Mouse (Mus musculus) midbrain, embryonic 12.5 days (tissue): ENCODE data around the gene Gtsf1. TPM values are rescaled to one million over a fixed set of nuclear protein-coding genes. Genes with fewer than 3 reads are reported as not detected.
"Not testable (repeated sequence)": the region's sequence is repeated elsewhere in the genome, so short reads cannot be mapped to it uniquely, and the experiment has no call there.

Source experiments
- ATAC-seq: fragments of 200-750 bp; cut with Nextera tagmentation; 2 replicates; pipeline ENCODE4 v1.8.0; 2017; ENCODE audit warnings: low read depth, moderate TSS enrichment, moderate library complexity; ENCODE audit not compliant: low FRiP score
- H3K27ac ChIP-seq: fragments of 300-500 bp; sonication (generic); replicated peaks from 2 replicates; pipeline ENCODE4 v1.5.1; 2016; ENCODE audit warnings: mild to moderate bottlenecking
- H3K27me3 ChIP-seq: fragments of 300-500 bp; sonication (generic); 2 replicates; pipeline ENCODE4 v1.6.1; 2016; ENCODE audit warnings: mild to moderate bottlenecking
- H3K36me3 ChIP-seq: fragments of 300-500 bp; sonication (generic); 2 replicates; pipeline ENCODE4 v1.6.1; 2016
- H3K4me1 ChIP-seq: fragments of 300-500 bp; sonication (generic); 2 replicates; pipeline ENCODE4 v1.6.1; 2016
- H3K4me2 ChIP-seq: fragments of 300-500 bp; sonication (generic); replicated peaks from 2 replicates; pipeline ENCODE4 v1.6.1; 2016; ENCODE audit warnings: mild to moderate bottlenecking, moderate library complexity
- H3K4me3 ChIP-seq: fragments of 300-500 bp; sonication (generic); 2 replicates; pipeline ENCODE4 v1.5.1; 2016; ENCODE audit warnings: mild to moderate bottlenecking
- H3K9ac ChIP-seq: fragments of 300-500 bp; sonication (generic); replicated peaks from 2 replicates; pipeline ENCODE4 v1.6.1; 2016; ENCODE audit warnings: mild to moderate bottlenecking, moderate library complexity
- H3K9me3 ChIP-seq: fragments of 300-500 bp; sonication (generic); 2 replicates; pipeline ENCODE4 v1.6.1; 2016; ENCODE audit warnings: mild to moderate bottlenecking
- WGBS: fragments of 180-500 bp; shearing (Covaris S2); methylation state at CpG from one replicate; pipeline ENCODE4 v1.1.7; 2016; 5-methylcytosine and 5-hydroxymethylcytosine counted together
- polyA plus RNA-seq: library from polyadenylated mRNA; unstranded; fragments of >200 nt; fragmentation: Nextera tagmentation; extraction: Ambion mirVana; gene quantifications from 2 replicates; pipeline ENCODE4 v1.2.1, GENCODE M21; 2016

The Gtsf1 gene
- polyA plus RNA-seq, 1 experiment from 2014 or later = not detected

- no peak for ATAC-seq
- Histone ChIP-seq H3K27me3 (no peaks in the 10 kb centered on the region), H3K9ac (no peak overlapping the region), H3K27ac (0 out of 2 replicates have a peak overlapping the region, but pooled peaks have one; percentile 8), H3K4me1 (0 out of 2 replicates have a peak, but pooled peaks cover 3% of the 10 kb centered on the region), H3K36me3 (no peaks in the 10 kb centered on the region), H3K9me3 (no peaks in the 10 kb centered on the region), H3K4me3 (no peak overlapping the region), H3K4me2 (no peak overlapping the region)
- 31% methylated on average over 2 of the region's 2 CpGs for WGBS
Observed at GRCm38 (mm10) chr15:103427017-103427416, 3.3 kb downstream of the Gtsf1 start.

- not testable (repeated sequence) for H3K27ac ChIP-seq, H3K4me1 ChIP-seq, H3K36me3 ChIP-seq, H3K27me3 ChIP-seq, H3K9me3 ChIP-seq, H3K4me3 ChIP-seq, ATAC-seq, H3K9ac ChIP-seq, H3K4me2 ChIP-seq
- WGBS = 90% methylated on average over 2 of the region's 3 CpGs
Observed at GRCm38 (mm10) chr15:103405586-103405985, 24.7 kb downstream of the Gtsf1 start.

GRCm38 (mm10) chr15:103401361-103401760 lies 28.9 kb downstream of the Gtsf1 start:
- Histone ChIP-seq H3K4me1 (no peaks in the 10 kb centered on the region), H3K4me3 (no peak overlapping the region), H3K4me2 (no peak overlapping the region), H3K9ac (no peak overlapping the region), H3K27ac (no peak overlapping the region), H3K9me3 (no peaks in the 10 kb centered on the region), H3K27me3 (no peaks in the 10 kb centered on the region), H3K36me3 (no peaks in the 10 kb centered on the region)
- 92% methylated on average over 5 of the region's 5 CpGs for WGBS
- no peak for ATAC-seq

GRCm38 (mm10) chr15:103393577-103393976 lies 36.7 kb downstream of the Gtsf1 start:
- ATAC-seq = no peak
- Histone ChIP-seq H3K27me3 (no peaks in the 10 kb centered on the region), H3K4me1 (no peaks in the 10 kb centered on the region), H3K4me2 (no peak overlapping the region), H3K36me3 (no peaks in the 10 kb centered on the region), H3K9ac (no peak overlapping the region), H3K27ac (no peak overlapping the region), H3K4me3 (no peak overlapping the region), H3K9me3 (no peaks in the 10 kb centered on the region)

GRCm38 (mm10) chr15:103388556-103389145 lies 41.6 kb downstream of the Gtsf1 start:
- no peaks in the 10 kb centered on the region for H3K36me3 ChIP-seq
- WGBS = 65% methylated on average over 4 of the region's 4 CpGs
- no peak overlapping the region for H3K27ac ChIP-seq
- H3K9me3 ChIP-seq = no peaks in the 10 kb centered on the region
- no peaks in the 10 kb centered on the region for H3K27me3 ChIP-seq
- no peaks in the 10 kb centered on the region for H3K4me1 ChIP-seq
- H3K4me3 ChIP-seq = no peak overlapping the region
- H3K9ac ChIP-seq = no peak overlapping the region
- ATAC-seq = no peak
- H3K4me2 ChIP-seq = no peak overlapping the region

- 75% methylated on average over 7 of the region's 7 CpGs for WGBS
- Histone ChIP-seq H3K4me1 (no peaks in the 10 kb centered on the region), H3K27me3 (no peaks in the 10 kb centered on the region), H3K4me3 (no peak overlapping the region), H3K9ac (no peak overlapping the region), H3K27ac (no peak overlapping the region), H3K9me3 (no peaks in the 10 kb centered on the region), H3K4me2 (no peak overlapping the region), H3K36me3 (no peaks in the 10 kb centered on the region)
- no peak for ATAC-seq
Observed at GRCm38 (mm10) chr15:103383771-103384488, 46.3 kb downstream of the Gtsf1 start.

- Histone ChIP-seq H3K27me3 (no peaks in the 10 kb centered on the region), H3K9me3 (no peaks in the 10 kb centered on the region), H3K9ac (no peak overlapping the region), H3K27ac (no peak overlapping the region), H3K4me3 (no peak overlapping the region), H3K4me2 (no peak overlapping the region), H3K36me3 (no peaks in the 10 kb centered on the region), H3K4me1 (no peaks in the 10 kb centered on the region; the same call in 1 of the 2 replicates)
- ATAC-seq = no peak
- 45% methylated on average over 5 of the region's 5 CpGs for WGBS
Observed at GRCm38 (mm10) chr15:103382795-103383406, 47.4 kb downstream of the Gtsf1 start.

GRCm38 (mm10) chr15:103382075-103382474 lies 48.2 kb downstream of the Gtsf1 start:
- H3K36me3 ChIP-seq = no peaks in the 10 kb centered on the region
- H3K4me1 ChIP-seq = no peaks in the 10 kb centered on the region; the same call in 1 of the 2 replicates
- no peak overlapping the region for H3K27ac ChIP-seq
- no peak overlapping the region for H3K9ac ChIP-seq
- no peak overlapping the region for H3K4me2 ChIP-seq
- H3K27me3 ChIP-seq = no peaks in the 10 kb centered on the region
- no peak for ATAC-seq
- 94% methylated on average over 2 of the region's 2 CpGs for WGBS
- no peak overlapping the region for H3K4me3 ChIP-seq
- no peaks in the 10 kb centered on the region for H3K9me3 ChIP-seq

- no peak overlapping the region for H3K4me2 ChIP-seq
- H3K4me3 ChIP-seq = no peak overlapping the region
- H3K36me3 ChIP-seq = no peaks in the 10 kb centered on the region
- ATAC-seq = no peak
- 68% methylated on average over 3 of the region's 3 CpGs for WGBS
- no peaks in the 10 kb centered on the region; the same call in 1 of the 2 replicates for H3K4me1 ChIP-seq
- no peaks in the 10 kb centered on the region for H3K9me3 ChIP-seq
- H3K9ac ChIP-seq = no peak overlapping the region
- H3K27ac ChIP-seq = no peak overlapping the region
- H3K27me3 ChIP-seq = no peaks in the 10 kb centered on the region
Observed at GRCm38 (mm10) chr15:103378665-103379356, 51.5 kb downstream of the Gtsf1 start.

GRCm38 (mm10) chr15:103377752-103378664 lies 52.3 kb downstream of the Gtsf1 start:
- H3K27ac ChIP-seq = no peak overlapping the region
- ATAC-seq = no peak

GRCm38 (mm10) chr15:103376837-103377269 lies 53.4 kb downstream of the Gtsf1 start:
- 80% methylated on average over 8 of the region's 8 CpGs for WGBS
- no peak overlapping the region for H3K9ac ChIP-seq
- H3K4me2 ChIP-seq = no peak overlapping the region
- H3K9me3 ChIP-seq = no peaks in the 10 kb centered on the region
- no peak for ATAC-seq
- no peak overlapping the region for H3K4me3 ChIP-seq
- H3K4me1 ChIP-seq = no peaks in the 10 kb centered on the region; the same call in 1 of the 2 replicates
- no peaks in the 10 kb centered on the region for H3K36me3 ChIP-seq
- H3K27me3 ChIP-seq = no peaks in the 10 kb centered on the region
- H3K27ac ChIP-seq = no peak overlapping the region

More at GRCm38 (mm10) chr15:103377752-103378664, 52.3 kb downstream of the Gtsf1 start:
- Histone ChIP-seq H3K4me2 (no peak overlapping the region), H3K4me1 (no peaks in the 10 kb centered on the region; the same call in 1 of the 2 replicates), H3K9ac (no peak overlapping the region), H3K9me3 (no peaks in the 10 kb centered on the region), H3K27me3 (no peaks in the 10 kb centered on the region), H3K4me3 (no peak overlapping the region), H3K36me3 (no peaks in the 10 kb centered on the region)
- 68% methylated on average over 3 of the region's 3 CpGs for WGBS
